In genomic region chr10:69645929-69646328, GRCm38 (mm10) we compare ENCODE assay signal across 21 mouse cellular contexts.
A peak's percentile ranks its signal among the peaks of the same experiment; 100 is the strongest.
DNase-seq lines count a peak whose midpoint lies in the region; ATAC-seq lines count a peak whose summit lies in the region.
"Had no signal": no experiment of that assay in that cellular context is flagged by ENCODE, and none has a peak within 500 bp of the region (broad histone marks: within the 10 kb centered on the region; RNA-seq: fewer than 3 reads in every experiment).

No protein-coding gene starts in this region.

- peaks cover 44% of the 10 kb centered on the region for H3K4me1 ChIP-seq in heart, embryonic 12.5 days (replicated peaks)
- peaks cover 20% of the 10 kb centered on the region for H3K4me1 ChIP-seq in kidney, embryonic 15.5 days
- H3K4me1 ChIP-seq: intestine, embryonic 15.5 days had no signal

- H3K9me3 ChIP-seq in heart, embryonic 12.5 days (replicated peaks), result no peaks in the 10 kb centered on the region
- H3K9me3 ChIP-seq in kidney, embryonic 15.5 days (replicated peaks), result no peaks in the 10 kb centered on the region
- H3K9me3 ChIP-seq: embryonic facial prominence, embryonic 10.5 days; forebrain, embryonic 10.5 days; heart, embryonic 15.5 days; hindbrain, embryonic 10.5 days; intestine, embryonic 15.5 days had no signal

- no peak for DNase-seq in heart, adult 18-20 months
- peak; percentile 3 for DNase-seq in kidney, postnatal 10 days
- DNase-seq in fat pad, adult 2 months (ENCODE audit: extremely low read depth, low read depth, low spot score), result peak; percentile 80
- peak; percentile 77 for DNase-seq in gonadal fat pad, adult 2 months (ENCODE audit: low read depth)
- DNase-seq in embryo, embryonic 10 days (ENCODE audit: low spot score), result no peak
- DNase-seq: adrenal gland, adult 2 months; adrenal gland, postnatal 25 days; cerebellum, adult 18-20 months; cerebellum, adult 9-11 months; cerebellum, postnatal 36 days; gastrocnemius, adult 2 months; kidney, adult 18-20 months had no signal

- no peak overlapping the region for H3K4me3 ChIP-seq in heart, embryonic 12.5 days
- H3K4me3 ChIP-seq in kidney, embryonic 15.5 days (replicated peaks), result no peak overlapping the region
- H3K4me3 ChIP-seq: embryonic facial prominence, embryonic 10.5 days; forebrain, embryonic 10.5 days; gastrocnemius, adult 2 months; heart, embryonic 15.5 days; hindbrain, embryonic 10.5 days; intestine, embryonic 15.5 days had no signal

- no peaks in the 10 kb centered on the region for H3K27me3 ChIP-seq in heart, embryonic 12.5 days (replicated peaks)
- H3K27me3 ChIP-seq in kidney, embryonic 15.5 days, result no peaks in the 10 kb centered on the region
- H3K27me3 ChIP-seq: heart, embryonic 15.5 days; intestine, embryonic 15.5 days had no signal

- no peak overlapping the region for H3K9ac ChIP-seq in heart, embryonic 12.5 days
- H3K9ac ChIP-seq in kidney, embryonic 15.5 days, result no peak overlapping the region
- H3K9ac ChIP-seq: heart, embryonic 15.5 days; hindbrain, embryonic 14.5 days; intestine, embryonic 15.5 days had no signal

- no peak for ATAC-seq in heart, embryonic 12.5 days (ENCODE audit: insufficient number of reproducible peaks, low FRiP score)
- ATAC-seq in kidney, embryonic 15.5 days (replicated peaks; ENCODE audit: low FRiP score), result no peak
- ATAC-seq: forebrain, embryonic 14.5 days; intestine, embryonic 15.5 days had no signal

- H3K27ac ChIP-seq in heart, embryonic 12.5 days (ENCODE audit: poor library complexity, severe bottlenecking), result peak overlapping the region; percentile 45; the same call in 1 of the 2 replicates
- no peak overlapping the region for H3K27ac ChIP-seq in kidney, embryonic 15.5 days
- H3K27ac ChIP-seq: embryonic facial prominence, embryonic 10.5 days; forebrain, embryonic 10.5 days; gastrocnemius, adult 2 months; heart, embryonic 15.5 days; hindbrain, embryonic 10.5 days; hindbrain, embryonic 14.5 days; intestine, embryonic 15.5 days had no signal

- H3K36me3 ChIP-seq in heart, embryonic 12.5 days, result no peaks in the 10 kb centered on the region
- H3K36me3 ChIP-seq in kidney, embryonic 15.5 days, result no peaks in the 10 kb centered on the region
- H3K36me3 ChIP-seq: embryonic facial prominence, embryonic 10.5 days; forebrain, embryonic 10.5 days; heart, embryonic 15.5 days; hindbrain, embryonic 10.5 days; intestine, embryonic 15.5 days had no signal

- WGBS in heart, embryonic 12.5 days, result 85% methylated on average over 9 of the region's 9 CpGs
- WGBS in kidney, embryonic 15.5 days, result 88% methylated on average over 9 of the region's 9 CpGs

- H3K4me2 ChIP-seq in heart, embryonic 12.5 days, result no peak overlapping the region
- no peak overlapping the region for H3K4me2 ChIP-seq in kidney, embryonic 15.5 days
- H3K4me2 ChIP-seq: heart, embryonic 15.5 days; hindbrain, embryonic 14.5 days; intestine, embryonic 15.5 days had no signal

Comparison
In these comparisons a context has a peak if more than half of its experiments do, and no peak if none do; other contexts are left out.
1. DNase-seq: peak in kidney, postnatal 10 days (single experiment), fat pad, adult 2 months (single experiment) and gonadal fat pad, adult 2 months (single experiment); none in heart, adult 18-20 months (0 of 2) and embryo, embryonic 10 days (single experiment).